Mouse (Mus musculus): Measurements from ENCODE around the gene 1700019D03Rik.
"Not testable (repeated sequence)": the region's sequence is repeated elsewhere in the genome, so short reads cannot be mapped to it uniquely, and the experiment has no call there.

The 1700019D03Rik gene

DNA sequence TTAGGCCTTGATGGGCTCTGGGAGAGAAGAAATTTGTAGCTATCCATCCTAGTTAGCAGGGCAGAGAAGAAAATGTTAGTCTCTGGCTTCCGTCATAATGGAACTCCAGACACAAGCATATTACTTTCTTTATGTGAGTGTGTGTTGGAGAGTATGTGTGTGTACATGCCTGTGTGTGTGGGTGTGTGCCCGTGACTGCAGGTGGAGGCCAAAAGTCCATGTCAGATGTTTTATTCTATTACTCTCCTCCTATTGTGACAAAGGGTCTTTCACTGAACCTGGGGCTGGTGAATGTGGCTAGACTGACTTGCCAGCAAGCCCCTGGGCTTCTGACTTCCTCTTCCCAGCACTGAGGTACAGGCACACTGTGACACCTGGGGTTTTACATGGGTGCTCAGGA, 65.5 kb downstream of the 1700019D03Rik start:
- DNase-seq (ENCODE audit: extremely low spot score), result no peak

GRCm38 (mm10) chr1:52953548-52953947, 66.4 kb downstream of the 1700019D03Rik start:
- DNase-seq (ENCODE audit: extremely low spot score), result peak; percentile 10

DNA sequence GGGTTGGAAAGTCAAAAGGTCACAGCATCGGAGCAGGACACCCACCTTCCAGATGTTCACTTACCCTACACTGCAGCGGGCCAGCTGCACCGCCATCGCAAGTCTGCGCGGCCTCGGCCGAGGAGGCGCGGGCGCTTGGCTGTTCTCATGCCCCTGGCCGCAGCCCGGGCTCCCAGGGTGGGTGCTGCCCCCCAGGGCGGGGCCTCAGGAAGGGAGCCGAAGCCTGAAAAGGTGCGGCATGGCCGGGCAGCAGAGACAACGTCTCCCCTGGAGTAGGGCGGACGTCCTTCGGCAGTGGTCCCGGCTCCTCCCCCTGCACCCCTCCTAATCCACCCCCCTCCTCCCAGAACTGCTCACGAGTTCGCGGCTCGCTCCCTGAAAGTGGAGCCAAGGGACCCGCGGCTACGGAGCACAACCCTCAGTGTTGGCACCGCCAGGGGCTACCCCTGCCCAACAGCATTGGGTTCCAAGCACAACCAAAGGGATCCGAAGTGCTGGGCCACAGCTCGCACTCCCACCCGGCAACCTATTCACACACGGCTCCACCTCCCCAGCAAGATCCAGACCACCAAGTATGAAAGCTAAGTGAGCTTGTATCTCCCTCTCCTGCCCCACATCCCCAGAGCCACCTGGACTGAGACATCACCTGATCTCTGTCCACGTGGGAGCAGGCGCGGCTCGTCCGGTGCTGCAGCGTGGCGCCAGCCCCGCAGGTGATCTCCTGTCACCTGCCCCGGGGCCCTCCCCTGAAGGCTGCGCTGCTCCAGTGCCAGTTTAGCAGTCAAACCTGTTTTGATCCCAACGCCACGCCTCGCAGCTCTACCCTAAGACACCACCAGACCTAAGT, 67.2 kb downstream of the 1700019D03Rik start:
- peak; percentile 46 for DNase-seq (ENCODE audit: extremely low spot score)

DNA sequence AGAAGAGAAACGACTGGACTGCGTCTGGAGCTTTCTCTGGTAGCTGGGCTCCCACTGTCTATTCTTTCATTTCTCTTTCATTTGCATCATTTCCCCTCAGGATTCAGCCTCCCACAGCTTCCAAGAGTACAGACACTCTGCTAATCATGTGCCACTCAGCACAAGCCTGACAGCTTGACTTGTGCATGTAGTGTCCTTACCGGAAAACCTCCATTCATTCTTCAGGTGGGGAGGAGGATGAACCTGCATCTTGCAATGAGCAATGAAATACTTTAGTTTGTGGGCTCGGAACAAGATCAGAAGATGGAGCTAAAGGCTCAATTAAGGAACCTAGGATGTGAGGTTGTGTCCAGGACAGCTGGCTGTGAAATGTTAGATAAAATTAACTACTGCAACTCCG, 67.8 kb downstream of the 1700019D03Rik start:
- no peak for DNase-seq (ENCODE audit: extremely low spot score)

GRCm38 (mm10) chr1:52951146-52951868, 68.7 kb downstream of the 1700019D03Rik start:
- no peak for DNase-seq (ENCODE audit: extremely low spot score)

DNA sequence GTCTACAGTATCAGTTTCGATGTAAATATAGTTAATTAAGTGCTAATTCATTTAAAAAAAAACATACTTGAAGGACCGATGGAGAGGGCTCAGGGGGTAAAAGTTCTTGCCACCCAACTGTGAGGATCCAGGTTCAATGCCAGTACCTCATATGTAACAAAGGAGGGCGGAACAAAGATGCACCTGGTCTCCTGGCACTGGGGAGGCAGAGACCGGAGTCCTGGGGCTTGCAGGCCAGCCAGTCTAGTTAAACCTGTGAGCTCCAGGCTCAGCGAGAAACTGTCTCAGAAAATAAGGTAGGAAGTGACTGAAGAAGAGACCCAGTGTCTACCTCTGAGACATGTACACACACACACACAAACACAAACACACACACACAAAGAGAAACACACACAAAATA, 72.1 kb downstream of the 1700019D03Rik start:
- no peak for DNase-seq (ENCODE audit: extremely low spot score)

GRCm38 (mm10) chr1:52939021-52939420, 81.0 kb downstream of the 1700019D03Rik start:
- DNase-seq (ENCODE audit: extremely low spot score), result no peak

DNA sequence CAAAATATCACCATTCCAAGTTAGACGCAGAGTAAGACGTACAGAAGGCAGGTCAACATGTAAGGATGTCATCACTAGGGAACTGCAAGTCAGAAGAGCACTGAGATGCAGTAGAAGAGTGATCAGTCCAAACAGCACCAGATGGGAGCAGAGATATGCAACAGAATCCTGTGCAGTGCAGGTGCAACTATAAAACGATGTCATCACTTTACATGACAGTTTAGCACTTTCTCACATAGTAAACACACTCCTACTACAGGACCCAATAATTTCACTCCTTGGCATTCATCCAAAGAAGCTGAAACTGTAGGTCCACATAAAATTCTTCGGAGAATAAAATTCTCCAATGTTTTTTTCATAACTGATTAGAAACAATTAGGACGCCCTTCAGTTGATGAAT, 85.5 kb downstream of the 1700019D03Rik start:
- DNase-seq (ENCODE audit: extremely low spot score), result no peak

GRCm38 (mm10) chr1:52924482-52924881, 95.5 kb downstream of the 1700019D03Rik start:
- not testable (repeated sequence) for DNase-seq (ENCODE audit: extremely low spot score)

DNA sequence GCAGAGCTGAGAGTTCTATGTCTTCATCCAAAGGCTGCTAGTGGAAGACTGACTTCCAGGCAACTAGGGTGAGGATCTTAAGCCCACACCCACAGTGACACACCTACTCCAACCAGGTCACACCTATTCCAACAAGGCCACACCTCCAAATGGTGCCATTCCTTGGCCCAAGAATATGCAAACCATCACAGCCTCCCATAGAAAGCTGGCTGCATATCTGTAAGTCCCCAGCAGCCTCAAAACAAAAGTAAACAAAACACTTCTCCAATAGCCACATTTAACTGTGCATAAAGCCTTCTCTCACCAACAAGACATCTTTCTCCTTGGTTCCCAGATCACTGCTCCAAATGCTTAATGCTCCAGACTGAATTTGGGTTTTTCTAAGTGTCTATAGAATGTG, 101.1 kb downstream of the 1700019D03Rik start:
- DNase-seq (ENCODE audit: extremely low spot score), result not testable (repeated sequence)

- no peak for DNase-seq (ENCODE audit: extremely low spot score)
Measured at GRCm38 (mm10) chr1:52916655-52917054, 103.3 kb downstream of the 1700019D03Rik start.

DNA sequence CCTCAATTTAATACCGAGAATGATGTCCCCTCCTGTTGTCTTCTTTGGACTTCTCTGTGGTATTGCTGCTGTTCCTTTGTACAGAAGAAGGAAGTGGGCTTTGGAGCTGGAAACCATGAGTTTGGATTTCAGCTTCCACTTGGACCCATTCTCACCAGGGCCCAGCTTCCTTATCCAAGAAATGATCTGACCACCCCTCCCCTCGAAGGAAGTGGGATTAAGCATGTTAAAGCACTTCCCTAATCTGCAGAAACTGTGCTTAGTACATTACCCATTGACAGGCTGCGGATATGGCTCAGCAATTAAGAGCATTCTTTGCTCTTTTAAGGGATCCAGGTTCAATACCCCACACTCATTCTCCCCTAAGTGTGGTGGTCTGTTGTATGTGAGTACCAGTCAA, 110.2 kb downstream of the 1700019D03Rik start:
- DNase-seq (ENCODE audit: extremely low spot score), result no peak

DNA sequence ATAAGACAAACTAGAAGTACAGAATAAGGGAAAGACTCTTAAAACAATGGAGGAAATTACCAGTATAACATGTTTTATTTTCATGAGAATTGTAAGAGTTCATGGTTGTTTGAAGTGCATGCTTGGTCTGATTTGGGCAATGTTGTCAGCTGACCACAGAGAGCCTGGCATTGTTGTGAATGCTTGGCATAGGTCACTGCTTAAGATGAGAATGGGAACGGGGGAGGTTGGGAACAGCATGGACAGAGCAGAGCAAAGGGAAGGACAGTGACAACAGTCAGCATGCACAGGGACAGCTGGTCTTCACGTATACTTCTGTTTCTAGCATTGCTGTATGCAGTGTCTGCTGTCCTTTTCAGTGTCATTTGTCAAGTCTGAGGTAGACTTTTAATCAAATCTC, 135.8 kb downstream of the 1700019D03Rik start:
- no peak for DNase-seq (ENCODE audit: extremely low spot score)

Data from embryo, embryonic 9.5 days (tissue).